Mouse (Mus musculus) heart, postnatal 0 days (tissue): ENCODE measurements around the gene Kcnf1.

ENCODE experiments used
- CTCF ChIP-seq: IDR thresholded peaks from 2 replicates; pipeline ENCODE4 v1.5.1; 2016; ENCODE audit warnings: antibody characterized with exemption, control low read depth, low read depth
- EP300 ChIP-seq: IDR thresholded peaks from 2 replicates; pipeline ENCODE4 v1.6.1; 2016; ENCODE audit warnings: antibody characterized with exemption, low read depth

DNA sequence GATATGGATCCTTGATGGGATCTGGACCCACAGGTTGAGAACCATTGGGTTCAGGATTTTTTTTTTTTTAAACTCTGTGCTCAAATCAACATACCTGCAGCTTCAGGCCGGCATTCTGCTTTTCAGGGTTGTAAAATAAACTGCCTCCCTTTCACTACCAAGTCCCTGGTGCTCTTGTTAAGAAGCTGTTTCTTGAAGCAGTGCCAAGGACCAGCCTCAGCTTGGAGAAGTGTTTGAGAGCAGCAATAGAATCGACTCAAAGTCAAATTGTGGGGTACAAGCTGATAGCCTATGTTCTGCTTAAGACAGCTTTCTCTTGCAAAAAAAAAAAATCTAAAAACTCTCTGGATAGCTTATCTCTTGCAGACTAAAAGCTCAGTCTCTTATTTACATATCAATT is 34.9 kb downstream of the Kcnf1 start:
- TF ChIP-seq EP300 (no peak), CTCF (no peak)
